Mouse (Mus musculus) heart, adult 11 months (tissue): Measurements from ENCODE around the gene Prpf19.

ENCODE experiments used
- DNase-seq: peaks from one replicate; pipeline ENCODE4 v3.0.0; 2022

The Prpf19 gene

DNA sequence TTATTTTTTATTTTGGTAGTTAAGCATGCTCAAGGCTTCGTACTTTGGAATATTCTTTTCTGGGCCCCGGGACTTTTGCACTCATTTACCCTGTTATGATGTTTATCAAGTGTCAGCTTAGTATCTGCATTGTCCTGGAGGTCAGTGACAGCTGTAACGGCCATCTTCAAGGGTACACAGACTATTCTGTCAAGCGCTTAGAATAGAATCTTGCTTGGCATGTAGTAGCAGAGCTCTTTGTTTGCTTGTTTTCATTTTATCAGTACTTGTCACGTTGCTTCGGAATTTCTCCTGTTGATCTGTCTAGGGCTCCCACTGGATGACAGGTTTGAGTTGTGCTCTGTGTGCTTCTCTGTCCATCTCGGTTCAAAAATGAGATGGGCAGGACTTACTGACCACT, 1.8 kb downstream of the Prpf19 start:
- no peak for DNase-seq

GRCm38 (mm10) chr19:10897491-10897890, 2.5 kb downstream of the Prpf19 start:
- no peak for DNase-seq

GRCm38 (mm10) chr19:10900315-10900714, 5.3 kb downstream of the Prpf19 start:
- DNase-seq: peak; percentile 96

- DNase-seq: peak; percentile 78
These were observed 6.0 kb downstream of the Prpf19 start for GRCm38 (mm10) chr19:10901046-10901445.

DNA sequence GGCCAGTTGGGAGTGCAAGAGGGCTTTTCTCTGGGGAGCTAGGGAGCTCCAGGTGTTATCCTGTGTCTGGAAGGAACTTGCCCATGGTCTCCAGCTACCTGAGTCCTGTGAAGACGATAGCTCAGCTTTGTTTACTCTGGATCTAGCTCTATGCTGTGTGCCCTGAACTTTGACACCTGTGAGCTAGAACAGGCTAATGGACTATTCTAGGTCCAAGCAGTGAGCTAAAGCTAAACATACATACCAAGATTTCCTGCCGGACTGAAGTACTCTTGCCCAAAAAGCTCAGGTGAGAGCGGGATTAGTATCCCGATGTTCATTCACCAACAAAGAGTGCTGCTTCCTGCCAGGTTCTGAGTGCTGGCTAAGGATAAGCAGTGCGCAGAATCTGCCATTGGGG, 9.5 kb downstream of the Prpf19 start:
- DNase-seq: no peak

DNA sequence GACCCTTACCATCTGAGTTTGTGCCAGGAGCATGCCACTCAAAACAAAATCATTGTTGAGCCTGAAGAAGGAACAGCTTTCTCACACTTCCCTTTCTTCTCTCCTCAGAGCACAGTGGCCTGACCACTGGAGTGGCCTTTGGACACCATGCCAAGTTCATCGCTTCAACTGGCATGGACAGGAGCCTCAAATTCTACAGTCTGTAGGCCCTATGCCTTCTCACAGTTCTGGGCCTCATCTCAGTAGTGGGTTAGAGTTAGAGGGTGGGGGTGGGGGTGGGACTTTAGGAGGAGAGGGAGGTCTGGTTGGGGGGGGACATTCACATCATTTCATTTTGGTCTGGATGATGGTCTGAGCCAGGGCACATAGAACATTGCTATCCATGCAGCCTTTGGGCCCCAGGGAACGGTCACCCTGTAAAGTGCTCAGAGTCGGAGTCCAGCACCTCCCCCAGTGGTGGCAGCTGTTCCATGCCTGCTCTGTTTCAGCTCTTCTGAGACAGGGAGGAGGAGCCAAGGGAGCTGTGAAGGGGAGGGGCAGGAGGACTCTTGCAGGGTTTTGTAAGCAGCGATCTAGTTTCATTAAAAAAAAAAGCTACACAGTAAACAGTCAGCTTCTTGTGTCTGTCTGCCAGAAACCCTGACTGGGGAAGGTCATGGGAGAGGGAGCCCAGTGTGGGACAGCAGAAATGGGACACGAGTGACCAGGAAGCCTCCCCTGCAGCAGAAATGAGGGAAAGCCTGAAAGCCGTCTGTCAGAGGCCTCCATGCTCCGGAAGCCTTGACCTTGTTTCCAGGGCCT, 10.1 kb downstream of the Prpf19 start:
- peak; percentile 99 for DNase-seq

- DNase-seq: no peak
These were observed 10.6 kb downstream of the Prpf19 start for GRCm38 (mm10) chr19:10905728-10906000.

GRCm38 (mm10) chr19:10907891-10908290, 12.9 kb downstream of the Prpf19 start:
- DNase-seq: no peak

- no peak for DNase-seq
These were observed 14.2 kb downstream of the Prpf19 start for GRCm38 (mm10) chr19:10909087-10909721.

DNA sequence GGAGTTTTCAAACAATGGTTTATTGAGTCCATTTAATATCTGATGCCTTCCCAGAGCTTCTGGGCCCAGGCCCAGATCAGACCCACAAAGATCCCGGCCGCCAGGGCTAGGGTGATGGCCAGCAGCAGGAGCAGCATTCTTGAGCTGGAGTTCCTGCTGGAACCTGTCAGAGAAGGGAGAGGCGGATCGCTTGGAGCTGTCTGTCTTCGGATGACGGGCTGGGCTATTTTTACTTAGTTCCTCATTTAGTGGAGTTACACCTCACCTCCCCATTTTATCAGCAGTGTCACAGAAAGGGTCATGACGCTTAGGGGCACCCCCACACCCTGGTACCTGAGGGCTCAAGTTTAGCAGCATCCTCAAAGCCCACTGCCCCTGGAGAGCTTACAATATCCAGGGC, 19.3 kb downstream of the Prpf19 start:
- DNase-seq: no peak

- no peak for DNase-seq
These were observed 19.8 kb downstream of the Prpf19 start for GRCm38 (mm10) chr19:10914870-10915269.

DNA sequence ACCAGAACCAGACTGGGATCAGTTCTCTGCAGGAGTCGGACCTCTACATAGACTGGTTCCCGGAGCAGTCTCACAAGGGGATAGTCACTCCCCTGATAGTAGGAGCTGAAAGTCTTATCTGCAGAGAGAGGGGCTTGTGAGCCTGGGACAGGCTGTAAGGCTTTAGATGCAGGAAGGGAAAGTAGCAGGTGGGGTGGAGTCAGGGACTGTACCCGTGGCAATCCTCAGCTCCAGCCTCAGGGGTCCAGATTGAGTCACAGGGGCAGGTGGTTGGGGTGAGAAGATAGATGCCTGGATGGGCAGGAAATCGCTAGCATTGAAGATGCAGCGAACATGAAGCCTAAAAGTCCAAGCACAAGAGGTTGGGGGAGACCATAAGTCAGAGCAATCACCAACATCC, 21.5 kb downstream of the Prpf19 start:
- DNase-seq: no peak

GRCm38 (mm10) chr19:10918321-10918991, 23.4 kb downstream of the Prpf19 start:
- DNase-seq: no peak

DNA sequence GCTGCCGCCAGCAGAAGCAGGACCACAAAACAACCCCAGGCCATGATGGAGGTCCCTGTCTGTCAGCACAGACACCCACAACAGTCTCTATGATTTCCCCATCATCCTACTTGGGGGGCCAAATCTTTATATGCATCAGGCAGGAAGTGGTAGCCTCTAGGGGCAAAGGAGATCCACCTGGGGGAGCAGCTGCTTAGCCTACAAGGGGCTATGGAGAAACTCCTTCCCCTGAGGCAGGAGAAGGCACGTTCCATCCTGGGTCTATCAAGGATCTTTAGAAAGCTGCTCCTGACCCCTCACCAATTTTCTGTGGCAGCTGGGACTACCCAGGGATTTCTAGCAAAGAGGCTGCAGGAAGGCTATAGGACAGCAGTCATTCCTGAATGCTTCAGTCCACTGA, 25.5 kb downstream of the Prpf19 start, which contains the start of gene Zp1:
Gene Zp1 (minus strand): TSS at position 101 of the 400 bp plus-strand sequence.
- DNase-seq: no peak

DNA sequence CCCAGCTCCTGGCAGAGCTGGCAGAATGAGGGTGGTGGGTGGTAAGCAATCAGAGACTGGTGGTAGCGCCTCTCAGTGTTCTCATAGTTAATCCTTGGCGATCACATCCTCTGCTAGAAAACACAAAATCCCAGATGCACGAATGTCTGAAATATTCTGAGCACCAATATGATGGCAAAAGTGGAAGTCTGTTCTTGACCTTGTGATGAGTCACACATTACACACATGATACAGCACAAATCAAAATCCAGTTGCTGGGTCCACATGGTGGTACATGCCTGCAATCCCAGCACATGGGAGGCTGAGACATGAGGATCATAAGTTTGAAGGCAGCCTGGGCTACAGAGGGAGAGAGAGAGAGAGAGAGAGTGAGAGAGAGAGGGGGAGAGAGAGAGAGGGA, 26.0 kb downstream of the Prpf19 start:
- no peak for DNase-seq

- DNase-seq: no peak
These were observed 29.2 kb downstream of the Prpf19 start for GRCm38 (mm10) chr19:10924220-10924619.

- DNase-seq: no peak
These were observed 31.1 kb downstream of the Prpf19 start for GRCm38 (mm10) chr19:10926123-10926621.

DNA sequence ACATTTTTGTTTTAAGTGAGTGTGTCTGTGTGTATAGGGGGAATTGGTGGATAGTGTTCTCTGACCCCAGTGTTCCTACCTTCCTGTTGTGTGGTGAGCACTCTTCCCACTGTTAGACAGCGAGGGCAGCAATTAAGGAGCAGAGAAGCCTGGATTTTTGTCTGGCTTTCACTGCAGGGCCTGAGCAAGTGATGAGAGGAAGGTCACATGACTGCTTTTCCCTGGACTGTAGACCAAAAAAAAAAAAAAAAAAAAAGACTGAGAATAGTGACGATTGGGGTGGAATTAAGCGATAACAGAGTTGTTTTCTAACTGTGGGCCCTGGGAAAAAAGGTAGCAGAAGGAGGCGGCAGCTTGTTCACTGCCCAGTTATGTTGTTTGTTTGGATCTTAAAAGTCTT, 31.6 kb downstream of the Prpf19 start:
- no peak for DNase-seq

GRCm38 (mm10) chr19:10930641-10931040, 35.6 kb downstream of the Prpf19 start:
- no peak for DNase-seq

DNA sequence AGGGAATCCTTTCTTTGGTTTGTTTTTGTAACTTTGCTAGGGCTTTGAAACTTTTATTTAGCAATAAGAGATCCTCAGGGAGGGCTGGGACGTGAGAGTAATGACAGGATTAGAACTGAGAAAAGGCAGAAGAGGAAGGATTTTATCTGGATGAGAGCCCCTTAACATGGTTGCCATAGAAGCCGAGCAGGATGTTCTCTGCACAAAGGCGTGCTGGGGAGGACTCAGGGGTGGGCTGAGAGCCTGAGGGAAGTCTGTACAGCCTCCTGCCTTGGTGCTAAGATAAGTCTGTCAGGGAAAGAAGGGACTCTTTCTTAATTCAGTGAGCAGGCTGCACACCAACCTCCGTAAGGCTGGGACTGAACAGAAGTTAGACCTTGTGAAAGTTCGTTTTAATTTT, 40.0 kb downstream of the Prpf19 start:
- DNase-seq: no peak

- no peak for DNase-seq
These were observed 41.0 kb downstream of the Prpf19 start for GRCm38 (mm10) chr19:10936077-10936476.

DNA sequence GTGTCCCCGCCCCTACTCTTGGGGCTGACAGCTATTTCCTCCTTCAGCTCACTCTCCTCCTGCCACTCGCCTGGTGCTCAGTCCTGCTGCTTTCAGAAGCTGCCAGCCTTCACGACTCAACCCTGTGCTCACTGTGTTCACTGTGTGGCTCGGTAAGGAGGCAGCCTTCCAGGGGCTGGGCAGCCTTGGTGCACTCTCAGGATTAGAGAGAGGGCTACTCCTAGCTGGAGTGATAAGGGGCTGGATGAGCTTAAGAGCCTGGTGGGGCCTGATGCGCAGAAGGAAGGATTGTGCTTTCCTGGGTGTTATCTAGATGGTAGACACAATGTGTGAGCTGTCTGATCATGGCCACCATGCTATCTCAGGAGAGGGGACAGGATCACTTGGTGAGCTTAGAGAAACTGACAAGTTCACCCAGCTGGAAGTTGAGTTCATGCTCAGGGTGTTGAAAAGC, 42.1 kb downstream of the Prpf19 start, which contains the start of gene Ptgdr2:
Gene Ptgdr2 (plus strand): TSS at position 51 of the 454 bp plus-strand sequence.
- no peak for DNase-seq

GRCm38 (mm10) chr19:10938771-10939170, 43.7 kb downstream of the Prpf19 start:
- DNase-seq: no peak
